Mouse (Mus musculus) megakaryocyte-erythroid progenitor cell, adult 5-6 weeks (primary cell): ENCODE results near the gene Mxd4. TPM values are rescaled to one million over a fixed set of nuclear protein-coding genes. Genes with fewer than 3 reads are reported as not detected.
A peak's percentile ranks its signal among the peaks of the same experiment; 100 is the strongest.

Experiments used
- ATAC-seq: replicated peaks from 2 replicates; pipeline ENCODE4 v1.8.0; 2016; ENCODE audit warnings: mild to moderate bottlenecking, inconsistent platforms; ENCODE audit not compliant: severe bottlenecking, poor library complexity, low FRiP score, low TSS enrichment
- total RNA-seq, 2 experiments: library from RNA; stranded (forward) in 1 of 2; stranded (reverse) in 1 of 2; fragments of 200-1000, 215-1000 nt in 1 of 2; fragments of >200 nt in 1 of 2; fragmentation: Nextera tagmentation in 1 of 2; gene quantifications; 2 replicates each; pipeline ENCODE4 v1.2.3; 2014 to 2017

Gene Mxd4
- total RNA-seq, 2 experiments from 2014 or later: 9.5 to 34.4 TPM

GRCm38 (mm10) chr5:34201396-34201795, 13.9 kb upstream of the Mxd4 start:
- ATAC-seq: peak; percentile 66; the same call in 1 of the 2 replicates

- no peak for ATAC-seq
These were observed 11.1 kb upstream of the Mxd4 start for GRCm38 (mm10) chr5:34198615-34199014.

GRCm38 (mm10) chr5:34197243-34197642, 9.7 kb upstream of the Mxd4 start:
- ATAC-seq: no peak

- ATAC-seq: no peak
These were observed 8.9 kb upstream of the Mxd4 start for GRCm38 (mm10) chr5:34196423-34196822.

GRCm38 (mm10) chr5:34195786-34196185, 8.3 kb upstream of the Mxd4 start:
- ATAC-seq: no peak

- no peak for ATAC-seq
These were observed 7.6 kb upstream of the Mxd4 start for GRCm38 (mm10) chr5:34194975-34195662.

- no peak for ATAC-seq
These were observed 6.9 kb upstream of the Mxd4 start for GRCm38 (mm10) chr5:34194426-34194825.

- ATAC-seq: no peak
These were observed 4.3 kb upstream of the Mxd4 start for GRCm38 (mm10) chr5:34191843-34192242.

DNA sequence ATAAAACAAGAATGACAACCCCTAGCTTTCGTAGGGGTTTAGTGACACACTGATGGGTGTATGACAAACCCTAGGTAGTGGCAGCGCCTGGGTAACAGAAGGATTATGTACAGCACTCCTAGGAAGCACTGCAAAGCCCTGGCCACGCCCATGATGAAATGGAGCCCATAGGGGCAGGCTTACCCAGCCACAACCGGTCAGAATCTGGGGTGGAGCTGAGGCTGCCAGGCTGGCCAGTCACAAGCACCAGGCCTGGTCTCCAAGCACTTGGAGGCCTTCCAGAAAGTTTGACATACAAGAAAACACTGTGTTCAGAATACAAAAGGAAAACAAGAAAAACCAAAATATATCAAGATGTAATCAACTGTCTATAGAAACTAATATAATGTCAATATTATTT, 3.5 kb upstream of the Mxd4 start:
- ATAC-seq: no peak

GRCm38 (mm10) chr5:34189521-34189920, 2.0 kb upstream of the Mxd4 start:
- no peak for ATAC-seq

GRCm38 (mm10) chr5:34188856-34189255, 1.3 kb upstream of the Mxd4 start:
- ATAC-seq: no peak

DNA sequence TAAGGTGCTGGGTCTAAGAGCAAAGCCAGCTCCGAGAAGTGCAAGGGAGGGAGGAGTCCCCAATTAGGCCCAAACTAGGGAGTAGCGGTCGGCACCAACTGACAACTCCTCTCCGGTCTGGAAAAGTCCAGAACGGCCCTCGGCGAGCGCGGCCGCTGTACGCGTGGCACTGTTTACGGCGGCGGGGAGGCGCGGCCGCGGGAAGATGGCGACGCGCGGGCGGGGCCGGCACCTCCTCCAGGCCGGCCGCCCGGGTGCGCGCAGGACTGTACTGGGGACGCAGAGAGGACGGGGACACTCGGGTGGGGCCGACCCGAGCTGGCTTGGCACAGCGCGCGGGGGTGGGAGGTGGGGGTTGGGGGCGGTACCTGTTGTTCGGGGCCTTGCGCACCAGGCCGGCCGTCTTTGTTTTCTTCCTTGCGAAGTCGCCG, 544 bp downstream of the Mxd4 start:
- ATAC-seq: no peak

GRCm38 (mm10) chr5:34186391-34186790, 1.1 kb downstream of the Mxd4 start:
- ATAC-seq: no peak

- no peak for ATAC-seq
These were observed 1.7 kb downstream of the Mxd4 start for GRCm38 (mm10) chr5:34185791-34186190.

GRCm38 (mm10) chr5:34185051-34185580, 2.4 kb downstream of the Mxd4 start:
- ATAC-seq: no peak

DNA sequence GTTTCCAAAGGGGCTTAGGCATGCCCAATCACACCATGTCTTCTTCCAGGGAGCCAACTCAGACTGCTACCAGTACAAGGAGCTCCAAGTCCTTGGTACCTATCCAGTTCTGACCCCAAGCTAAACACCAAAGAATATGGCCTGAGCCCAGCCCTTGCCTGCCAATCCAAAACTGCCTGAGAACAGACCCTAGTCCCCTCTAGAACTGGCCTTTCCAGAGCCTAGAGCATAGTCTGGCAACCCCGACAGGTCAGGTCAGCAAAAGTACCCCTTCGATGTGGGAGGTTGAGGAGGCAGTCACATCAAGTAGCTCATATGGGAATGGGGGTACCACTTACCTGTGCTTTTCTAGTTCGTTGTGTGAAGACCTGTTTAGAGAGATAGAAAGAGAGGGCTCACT, 3.5 kb downstream of the Mxd4 start:
- no peak for ATAC-seq

DNA sequence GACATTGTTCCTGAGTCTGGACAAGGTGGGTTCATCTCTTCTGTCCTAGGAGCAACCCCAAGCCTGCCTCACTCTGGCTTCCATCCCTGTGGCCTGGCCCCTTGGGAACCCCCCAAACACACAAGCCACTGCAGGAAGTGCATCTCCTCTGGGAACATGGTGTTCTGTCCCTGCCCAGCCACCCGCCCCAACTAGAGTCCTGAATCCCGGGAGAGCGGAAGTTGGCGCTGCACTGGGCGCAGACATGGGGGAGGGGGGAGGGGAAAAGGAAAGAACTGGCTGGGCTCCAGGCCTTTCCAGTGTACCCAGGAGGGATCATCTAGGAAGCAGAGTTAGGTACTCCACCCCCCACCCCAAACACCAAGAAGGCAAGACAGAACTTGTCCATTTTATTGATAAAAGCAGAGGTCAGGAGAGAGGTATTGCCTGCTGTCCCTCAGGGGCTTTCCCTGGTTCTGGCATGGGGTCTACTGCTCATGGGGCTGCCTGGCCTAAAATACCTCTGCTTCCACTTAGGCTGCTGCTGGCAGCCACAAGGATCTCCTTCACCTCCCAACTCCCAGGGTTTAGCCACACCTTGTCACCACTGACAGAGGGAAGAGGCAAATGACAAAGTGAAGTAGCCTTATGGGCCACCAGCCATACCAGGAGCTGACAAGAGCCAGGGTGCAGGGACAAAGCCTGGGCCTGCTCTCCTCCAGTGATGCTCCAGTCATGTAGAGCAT, 4.2 kb downstream of the Mxd4 start:
- ATAC-seq: no peak

DNA sequence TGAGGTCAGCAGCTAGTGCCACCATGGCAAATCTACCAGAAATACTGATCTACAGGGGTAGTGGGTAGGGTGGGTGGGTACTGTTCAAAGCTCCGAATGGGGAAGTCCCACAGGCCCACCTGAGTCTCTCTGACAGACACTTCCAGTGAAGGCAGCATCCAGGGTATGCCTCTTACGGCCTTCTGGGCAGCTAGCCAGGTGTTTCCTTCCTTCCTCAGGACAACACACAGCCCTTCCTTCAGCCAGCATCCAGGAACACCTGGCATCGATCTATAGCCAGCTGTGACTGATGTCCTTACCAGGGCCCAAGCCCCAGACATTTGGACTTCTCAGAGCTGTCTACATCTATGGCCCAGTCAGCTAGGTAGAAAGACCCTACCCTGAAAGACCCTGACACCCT, 5.0 kb downstream of the Mxd4 start:
- no peak for ATAC-seq

DNA sequence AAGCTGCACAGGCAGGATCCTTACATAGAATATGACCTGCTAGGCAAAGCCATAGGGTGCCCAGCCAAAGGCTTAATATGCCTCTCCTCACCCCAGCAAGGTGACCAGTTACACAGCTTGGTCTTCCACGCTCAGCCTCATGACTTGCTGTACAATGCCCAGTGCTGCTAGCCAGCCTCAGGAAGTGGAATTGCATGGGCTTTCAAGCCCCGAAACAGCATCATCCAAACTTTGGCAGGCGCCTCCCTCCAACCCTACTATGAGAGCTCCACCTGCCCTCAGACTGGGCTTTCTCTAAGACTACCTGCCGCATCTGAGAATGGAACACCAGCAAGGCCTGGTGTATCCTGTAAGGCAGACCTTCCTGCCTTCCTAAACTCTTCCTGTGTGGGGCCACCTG, 9.7 kb downstream of the Mxd4 start:
- no peak for ATAC-seq

DNA sequence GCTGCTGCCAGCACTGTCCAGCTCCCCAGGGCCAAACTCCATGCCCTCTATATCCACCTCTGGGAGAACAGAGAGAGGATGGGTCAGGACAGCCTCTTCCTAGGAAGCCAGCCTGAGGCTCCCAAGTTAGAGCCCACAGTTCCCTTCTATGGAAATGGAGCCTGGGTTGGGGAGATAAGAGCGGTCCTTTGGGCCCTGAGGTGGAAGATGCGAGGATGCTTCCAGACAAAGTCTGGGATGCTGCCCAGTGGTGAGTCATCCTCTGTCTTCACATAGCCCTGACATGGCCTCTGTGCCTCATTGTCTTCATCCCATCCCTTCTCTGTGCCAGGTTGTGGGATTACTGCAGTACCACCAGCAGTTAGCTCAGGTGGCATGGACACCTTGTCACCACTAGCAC, 10.4 kb downstream of the Mxd4 start:
- no peak for ATAC-seq

DNA sequence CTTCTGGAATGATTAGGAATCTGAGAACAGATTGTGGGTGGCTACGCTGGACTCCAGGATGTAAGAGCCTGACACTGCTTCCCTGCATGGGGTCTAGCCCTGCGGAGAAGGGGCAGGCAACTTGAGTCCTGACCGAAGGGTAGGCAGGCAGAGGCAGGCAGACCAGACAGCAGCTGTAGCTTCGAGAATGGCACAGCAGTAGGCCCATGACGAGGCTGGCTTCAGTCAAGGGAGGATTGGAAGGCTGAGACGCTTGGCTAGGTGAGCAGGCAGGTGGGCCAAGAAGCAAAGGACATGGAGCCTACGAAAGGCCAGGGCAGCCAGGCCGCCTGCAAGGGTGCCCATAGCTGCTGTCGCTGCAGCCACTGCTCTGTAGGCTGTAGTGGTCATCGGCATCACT, 10.8 kb downstream of the Mxd4 start:
- ATAC-seq: no peak
